Mouse (Mus musculus): ENCODE measurements around the gene Gh. TPM values are rescaled to one million over a fixed set of nuclear protein-coding genes. Genes with fewer than 3 reads are reported as not detected.

Gh gene
- polyA plus RNA-seq, 1 experiment from 2014 or later: not detected

- H3K9me3 ChIP-seq (ENCODE audit: control insufficient read depth): no peaks in the 10 kb centered on the region
- WGBS: 87% methylated on average over 8 of the region's 8 CpGs
- no peak for ATAC-seq
These were observed 24.8 kb upstream of the Gh start for GRCm38 (mm10) chr11:106326475-106326874.

GRCm38 (mm10) chr11:106325566-106326206, 24.0 kb upstream of the Gh start:
- Histone ChIP-seq H3K9me3 (ENCODE audit: control insufficient read depth) (no peaks in the 10 kb centered on the region), H3K4me3 (ENCODE audit: low read depth, low read length) (no peak overlapping the region), H3K4me2 (replicated peaks; ENCODE audit: low read depth) (no peak overlapping the region), H3K4me1 (replicated peaks; ENCODE audit: control insufficient read depth, insufficient read depth, low read length) (no peaks in the 10 kb centered on the region), H3K9ac (ENCODE audit: low read depth, low read length) (no peak overlapping the region), H3K27me3 (replicated peaks; ENCODE audit: control insufficient read depth, insufficient read depth, low read length) (no peaks in the 10 kb centered on the region), H3K27ac (ENCODE audit: low read depth, low read length) (no peak overlapping the region), H3K36me3 (ENCODE audit: control insufficient read depth, insufficient read depth) (no peaks in the 10 kb centered on the region)
- no peak for ATAC-seq
- TF ChIP-seq CTCF (IDR thresholded peaks at IDR 0.05; ENCODE audit: low read depth): peak; percentile 90
- WGBS: 58% methylated on average over 8 of the region's 8 CpGs

More at GRCm38 (mm10) chr11:106326475-106326874, 24.8 kb upstream of the Gh start:
- Histone ChIP-seq H3K9ac (ENCODE audit: low read depth, low read length) (no peak overlapping the region), H3K4me1 (replicated peaks; ENCODE audit: control insufficient read depth, insufficient read depth, low read length) (no peaks in the 10 kb centered on the region), H3K27me3 (replicated peaks; ENCODE audit: control insufficient read depth, insufficient read depth, low read length) (no peaks in the 10 kb centered on the region), H3K27ac (ENCODE audit: low read depth, low read length) (no peak overlapping the region), H3K36me3 (ENCODE audit: control insufficient read depth, insufficient read depth) (no peaks in the 10 kb centered on the region), H3K4me2 (replicated peaks; ENCODE audit: low read depth) (no peak overlapping the region), H3K4me3 (ENCODE audit: low read depth, low read length) (no peak overlapping the region)
- no peak for TF ChIP-seq CTCF (IDR thresholded peaks at IDR 0.05; ENCODE audit: low read depth)

GRCm38 (mm10) chr11:106324858-106325257, 23.2 kb upstream of the Gh start:
- Histone ChIP-seq H3K27ac (ENCODE audit: low read depth, low read length) (no peak overlapping the region), H3K4me1 (replicated peaks; ENCODE audit: control insufficient read depth, insufficient read depth, low read length) (no peaks in the 10 kb centered on the region), H3K9ac (ENCODE audit: low read depth, low read length) (no peak overlapping the region), H3K9me3 (ENCODE audit: control insufficient read depth) (no peaks in the 10 kb centered on the region), H3K4me2 (replicated peaks; ENCODE audit: low read depth) (no peak overlapping the region), H3K27me3 (replicated peaks; ENCODE audit: control insufficient read depth, insufficient read depth, low read length) (no peaks in the 10 kb centered on the region), H3K36me3 (ENCODE audit: control insufficient read depth, insufficient read depth) (no peaks in the 10 kb centered on the region), H3K4me3 (ENCODE audit: low read depth, low read length) (no peak overlapping the region)
- ATAC-seq: no peak
- no peak for TF ChIP-seq CTCF (IDR thresholded peaks at IDR 0.05; ENCODE audit: low read depth)
- 68% methylated on average over 5 of the region's 5 CpGs for WGBS

- H3K36me3 ChIP-seq (ENCODE audit: control insufficient read depth, insufficient read depth): no peaks in the 10 kb centered on the region
- no peak overlapping the region for H3K9ac ChIP-seq (ENCODE audit: low read depth, low read length)
- no peak for ATAC-seq
- no peak for TF ChIP-seq CTCF (IDR thresholded peaks at IDR 0.05; ENCODE audit: low read depth)
- H3K27ac ChIP-seq (ENCODE audit: low read depth, low read length): no peak overlapping the region; the same call in 1 of the 2 replicates
- 0 out of 2 replicates have a peak, but pooled peaks cover 6% of the 10 kb centered on the region for H3K4me1 ChIP-seq (replicated peaks; ENCODE audit: control insufficient read depth, insufficient read depth, low read length)
- H3K4me3 ChIP-seq (ENCODE audit: low read depth, low read length): no peak overlapping the region
- WGBS: 57% methylated on average over 21 of the region's 21 CpGs
- no peaks in the 10 kb centered on the region for H3K27me3 ChIP-seq (replicated peaks; ENCODE audit: control insufficient read depth, insufficient read depth, low read length)
- no peaks in the 10 kb centered on the region for H3K9me3 ChIP-seq (ENCODE audit: control insufficient read depth)
- H3K4me2 ChIP-seq (replicated peaks; ENCODE audit: low read depth): no peak overlapping the region
These were observed 17.0 kb upstream of the Gh start for GRCm38 (mm10) chr11:106318406-106319366.

GRCm38 (mm10) chr11:106317801-106318200, 16.1 kb upstream of the Gh start:
- Histone ChIP-seq H3K4me2 (replicated peaks; ENCODE audit: low read depth) (no peak overlapping the region), H3K27me3 (replicated peaks; ENCODE audit: control insufficient read depth, insufficient read depth, low read length) (no peaks in the 10 kb centered on the region), H3K4me1 (replicated peaks; ENCODE audit: control insufficient read depth, insufficient read depth, low read length) (0 out of 2 replicates have a peak, but pooled peaks cover 6% of the 10 kb centered on the region), H3K36me3 (ENCODE audit: control insufficient read depth, insufficient read depth) (no peaks in the 10 kb centered on the region), H3K27ac (ENCODE audit: low read depth, low read length) (no peak overlapping the region), H3K9me3 (ENCODE audit: control insufficient read depth) (no peaks in the 10 kb centered on the region), H3K9ac (ENCODE audit: low read depth, low read length) (no peak overlapping the region), H3K4me3 (ENCODE audit: low read depth, low read length) (no peak overlapping the region)
- no peak for TF ChIP-seq CTCF (IDR thresholded peaks at IDR 0.05; ENCODE audit: low read depth)
- 72% methylated on average over 7 of the region's 7 CpGs for WGBS
- ATAC-seq: no peak

GRCm38 (mm10) chr11:106316416-106316815, 14.8 kb upstream of the Gh start:
- H3K4me1 ChIP-seq (replicated peaks; ENCODE audit: control insufficient read depth, insufficient read depth, low read length): 0 out of 2 replicates have a peak, but pooled peaks cover 6% of the 10 kb centered on the region
- ATAC-seq: no peak
- no peaks in the 10 kb centered on the region for H3K27me3 ChIP-seq (replicated peaks; ENCODE audit: control insufficient read depth, insufficient read depth, low read length)
- H3K4me3 ChIP-seq (ENCODE audit: low read depth, low read length): no peak overlapping the region
- no peaks in the 10 kb centered on the region for H3K9me3 ChIP-seq (ENCODE audit: control insufficient read depth)
- H3K36me3 ChIP-seq (ENCODE audit: control insufficient read depth, insufficient read depth): no peaks in the 10 kb centered on the region
- no peak overlapping the region for H3K4me2 ChIP-seq (replicated peaks; ENCODE audit: low read depth)
- TF ChIP-seq CTCF (IDR thresholded peaks at IDR 0.05; ENCODE audit: low read depth): no peak
- no peak overlapping the region for H3K27ac ChIP-seq (ENCODE audit: low read depth, low read length)
- WGBS: 68% methylated on average over 1 of the region's 1 CpGs
- H3K9ac ChIP-seq (ENCODE audit: low read depth, low read length): no peak overlapping the region
